Mouse (Mus musculus): ENCODE data around the gene Adamts15.

DNA sequence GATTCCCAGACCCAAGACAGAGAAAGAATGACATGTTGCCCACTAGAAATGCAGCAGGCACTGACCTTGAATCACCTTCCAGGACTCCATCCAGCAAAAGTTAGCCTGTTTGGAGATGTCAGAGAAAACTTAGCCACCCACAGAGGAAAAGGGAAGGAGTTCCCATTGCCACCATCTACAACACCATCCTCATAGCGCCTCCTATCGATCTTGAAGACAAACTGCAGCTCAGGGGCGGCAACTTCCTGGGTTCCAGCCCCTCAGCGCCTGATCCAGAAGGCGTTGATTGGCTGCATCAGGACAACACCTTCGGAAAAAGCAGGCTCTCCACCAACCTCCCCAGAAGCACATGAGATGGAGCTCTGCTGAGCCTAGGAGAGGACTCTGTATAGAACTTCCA, 1.5 kb downstream of the Adamts15 start:
- TF ChIP-seq CTCF (IDR thresholded peaks at IDR 0.05; ENCODE audit: insufficient read depth, low read depth, low read length) (no peak), POLR2A (IDR thresholded peaks at IDR 0.05; ENCODE audit: insufficient read depth, low read depth, low read length) (no peak)

Data from olfactory bulb, adult 2 months (tissue).